Mouse (Mus musculus) kidney, adult 11 months (tissue): ENCODE data around the gene Smim14.
"Not testable (repeated sequence)": the region's sequence is repeated elsewhere in the genome, so short reads cannot be mapped to it uniquely, and the experiment has no call there.

ENCODE experiments used
- DNase-seq: peaks from one replicate; pipeline ENCODE4 v3.0.0; 2022

The Smim14 gene

DNA sequence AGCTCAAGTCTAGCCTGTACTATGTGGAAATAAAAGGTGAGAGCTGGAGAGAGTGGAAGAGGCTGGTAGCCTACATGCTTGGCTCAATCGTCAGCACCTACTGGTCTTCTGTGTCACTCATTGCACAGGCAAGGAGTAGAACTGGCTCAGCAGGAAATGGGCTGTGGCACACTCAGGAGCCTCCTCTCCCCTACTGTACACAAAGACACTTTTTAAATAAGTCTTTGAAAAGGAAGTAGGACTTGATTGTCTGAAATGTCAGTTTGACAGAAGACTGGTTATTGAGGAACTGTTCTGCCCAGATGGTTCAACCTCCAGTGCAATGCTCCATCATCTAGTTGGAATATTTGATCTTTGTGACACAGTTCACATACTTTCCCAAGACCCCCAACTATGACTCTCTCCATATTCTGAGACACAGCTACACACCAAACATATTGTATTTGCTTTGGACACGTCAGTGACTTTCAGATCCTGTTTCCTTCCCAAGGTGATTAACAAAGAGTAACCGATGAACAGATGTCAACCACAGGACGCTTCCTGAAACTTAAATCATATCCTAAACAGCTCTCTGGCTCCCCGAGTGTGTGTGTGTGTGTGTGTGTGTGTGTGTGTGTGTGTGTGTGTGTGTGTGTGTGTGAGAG lies 22.2 kb downstream of the Smim14 start:
- no peak for DNase-seq

DNA sequence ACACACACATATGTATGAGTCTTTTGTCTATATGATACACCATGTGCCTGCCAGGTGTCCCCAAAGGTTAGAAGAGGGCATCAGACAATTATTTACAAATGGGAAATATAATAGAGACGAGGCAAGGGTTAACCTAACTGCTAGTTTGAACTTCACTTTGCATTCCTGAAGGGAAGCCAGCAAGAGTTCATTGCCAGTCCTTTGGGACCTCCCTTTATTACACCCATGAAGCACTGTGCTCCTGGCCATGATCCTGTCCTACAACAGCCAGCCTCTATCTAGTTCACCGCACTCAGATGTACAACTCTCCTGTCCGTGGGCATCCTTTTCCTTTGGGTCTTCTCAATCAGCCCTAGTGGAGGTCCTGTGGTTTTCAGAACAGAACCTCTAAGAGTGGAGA lies 23.5 kb downstream of the Smim14 start:
- DNase-seq = no peak

DNA sequence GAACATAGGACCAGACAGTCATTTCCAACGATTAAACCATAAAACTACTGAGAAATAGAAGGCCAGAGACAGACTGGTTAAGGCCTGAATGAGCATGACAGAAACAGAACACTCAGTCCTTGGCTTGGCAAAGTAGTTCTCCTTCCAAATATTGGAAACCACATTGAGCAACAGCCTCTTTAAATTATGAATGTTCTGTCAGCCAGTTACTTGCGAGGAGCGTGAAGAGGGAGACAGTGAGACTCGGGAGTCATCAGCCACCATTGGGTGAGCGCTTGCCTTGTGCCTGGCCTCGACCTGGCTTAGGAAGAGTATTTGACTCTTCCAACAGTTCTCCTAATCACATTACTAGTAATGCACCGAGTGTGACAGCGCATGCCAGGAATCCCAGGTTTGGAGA lies 28.6 kb downstream of the Smim14 start:
- DNase-seq = no peak

DNA sequence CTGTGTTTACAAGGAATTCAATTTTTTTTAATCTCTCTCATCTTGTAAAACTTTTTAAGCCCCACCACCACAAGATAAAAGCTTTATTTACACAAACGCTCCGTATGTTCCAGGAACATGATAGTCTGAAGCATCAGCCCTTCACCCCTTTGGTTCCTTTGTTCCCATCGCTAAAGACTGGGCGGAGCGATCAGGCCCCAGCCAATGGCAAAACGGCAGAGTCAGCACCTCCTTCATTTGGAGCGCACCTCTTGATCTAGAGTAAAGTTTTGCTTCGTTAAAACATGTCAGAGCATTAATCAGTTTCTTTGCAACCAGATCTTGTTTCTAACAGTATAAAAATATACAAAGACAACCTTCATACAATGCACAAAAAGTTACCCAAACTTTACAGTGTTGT lies 31.2 kb downstream of the Smim14 start:
- DNase-seq = no peak

DNA sequence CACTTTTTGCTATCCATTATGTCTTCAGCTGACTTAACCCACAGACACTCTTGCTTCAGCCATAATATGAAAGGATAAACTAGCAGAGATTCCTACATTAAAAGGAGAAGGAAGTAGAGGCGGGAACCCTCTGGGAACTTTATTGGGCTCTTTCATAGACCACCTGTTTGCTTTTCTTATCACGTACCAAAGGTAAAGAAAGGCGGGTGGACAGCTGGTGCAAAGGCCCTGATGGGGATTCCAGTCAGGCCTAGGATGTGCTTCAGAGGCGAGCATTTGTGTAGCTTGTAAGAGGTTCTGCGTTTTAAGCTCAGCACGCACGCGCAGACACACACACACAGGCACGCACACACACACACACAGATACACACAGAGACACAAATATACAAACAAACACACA lies 35.6 kb downstream of the Smim14 start:
- no peak for DNase-seq

DNA sequence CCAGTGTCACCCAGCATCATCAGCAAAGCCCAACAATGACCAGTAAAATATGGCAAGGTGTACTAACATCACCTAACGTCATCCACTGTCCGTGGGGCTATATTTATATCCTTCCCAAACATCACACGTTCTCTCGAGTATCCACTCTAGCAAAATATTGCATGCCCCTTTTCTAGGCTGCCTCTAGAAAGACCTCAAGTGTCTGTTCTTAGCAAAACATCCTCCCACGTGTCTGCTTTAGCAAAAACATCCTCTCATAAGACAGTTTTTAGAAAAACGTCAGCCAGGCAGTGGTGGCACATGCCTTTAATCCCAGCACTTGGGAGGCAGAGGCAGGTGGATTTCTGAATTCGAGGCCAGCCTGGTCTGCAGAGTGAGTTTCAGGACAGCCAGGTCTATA lies 36.8 kb downstream of the Smim14 start:
- no peak for DNase-seq

DNA sequence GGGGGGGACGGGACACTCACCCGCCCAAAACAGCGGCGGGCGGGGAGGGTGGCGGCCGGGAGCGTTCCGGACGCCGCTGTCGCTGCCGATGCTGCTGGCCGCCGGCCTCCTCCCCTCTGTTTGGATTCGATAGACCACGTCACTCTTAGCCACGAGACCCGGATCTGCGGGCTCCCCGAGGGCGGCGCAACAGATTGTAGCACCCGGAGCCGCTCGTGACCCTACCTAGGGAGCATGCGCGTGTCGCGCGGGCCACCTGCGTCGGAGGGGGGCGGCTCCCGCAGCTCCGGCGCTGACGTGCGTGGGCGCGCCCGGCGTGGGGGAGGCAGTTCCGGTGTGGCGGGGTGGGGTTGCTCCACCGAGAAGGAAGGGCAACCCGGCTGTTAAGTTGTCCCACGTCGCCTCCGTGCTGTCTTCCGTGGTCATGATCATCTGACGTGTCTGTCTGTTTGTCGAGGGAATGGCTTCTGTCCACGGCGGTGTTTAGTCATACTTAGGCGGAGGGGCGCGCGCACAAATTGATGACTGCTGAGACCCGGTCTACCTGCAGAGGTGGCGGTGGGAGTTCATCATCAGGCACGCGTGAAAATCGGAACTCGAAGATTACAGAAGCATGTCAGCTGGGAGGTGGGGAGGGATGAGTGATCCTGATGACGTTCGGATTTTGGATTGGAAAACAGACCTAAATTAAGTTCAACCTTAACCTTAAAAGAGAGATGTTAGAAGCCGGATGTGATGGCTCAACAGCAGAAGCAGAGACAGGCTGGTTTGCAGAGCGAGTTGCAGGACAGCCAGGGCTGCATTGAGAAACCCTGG lies 44.1 kb downstream of the Smim14 start, which contains the start of gene Gm43552:
Gene Gm43552 (minus strand): TSS at position 118 of the 816 bp plus-strand sequence.
- DNase-seq = peak; percentile 96

DNA sequence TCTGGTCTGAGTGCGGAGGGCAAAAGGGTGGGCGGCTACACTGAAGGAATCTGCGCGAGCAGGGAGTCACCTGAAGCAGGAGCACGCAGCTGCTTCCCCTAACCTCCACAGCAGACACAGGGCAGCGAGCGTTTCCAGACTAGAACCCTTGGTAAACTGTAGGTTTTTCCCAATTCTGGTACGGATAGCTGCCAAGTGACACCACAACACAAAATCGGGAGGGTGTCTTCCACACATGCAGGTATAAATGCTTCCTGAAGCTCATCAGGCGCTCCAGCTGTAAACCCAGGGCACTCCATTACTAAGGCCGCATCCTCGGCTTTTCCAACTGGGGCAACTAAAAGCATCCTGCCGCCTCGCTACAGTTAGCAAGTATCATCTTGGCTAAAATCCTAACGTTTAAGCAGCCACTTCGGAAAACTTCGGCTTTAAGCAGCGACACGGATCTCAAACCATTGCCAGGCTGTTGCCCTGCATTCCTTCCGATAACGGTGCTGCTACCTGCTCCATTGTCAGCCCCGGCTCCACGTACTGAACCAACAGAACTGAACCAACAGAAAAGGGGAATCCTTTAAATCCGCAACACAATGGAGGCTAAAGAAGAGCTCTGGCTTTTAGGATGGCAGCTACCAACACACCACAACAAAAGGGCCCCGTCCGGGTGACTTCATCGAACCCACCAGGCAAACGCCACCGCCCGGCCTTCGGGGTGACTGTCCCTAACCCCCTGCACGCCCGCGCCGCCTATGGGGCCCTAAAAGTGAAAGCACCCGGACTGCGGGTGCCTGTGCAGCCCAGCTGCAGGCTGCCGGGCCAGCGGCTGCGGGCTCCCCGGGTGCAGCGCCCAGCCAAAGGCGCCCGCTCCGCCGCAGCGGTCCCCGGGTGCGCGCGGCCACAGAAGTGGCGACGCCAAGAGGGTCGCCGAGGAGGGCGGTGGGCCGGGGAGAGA lies 44.9 kb downstream of the Smim14 start:
- DNase-seq = peak; percentile 57

DNA sequence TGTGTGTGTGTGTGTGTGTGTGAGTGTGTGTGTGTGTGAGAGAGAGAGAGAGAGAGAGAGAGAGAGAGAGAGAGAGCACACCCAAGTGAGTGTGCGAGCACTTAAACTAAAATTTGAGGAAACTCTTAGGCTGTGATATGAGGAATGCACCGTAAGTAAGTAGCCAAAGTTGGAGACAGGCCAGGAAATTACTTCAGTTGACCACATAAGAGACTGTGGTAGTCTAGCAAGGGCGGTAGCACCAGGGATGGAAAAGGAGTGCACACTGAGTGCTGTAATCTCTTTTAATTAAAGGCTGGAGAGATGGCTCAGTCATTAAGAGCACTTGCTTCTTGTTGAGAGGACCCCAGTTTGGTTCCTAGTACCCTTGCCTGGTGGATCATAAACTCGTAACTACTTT lies 47.2 kb downstream of the Smim14 start:
- DNase-seq = peak; percentile 8

DNA sequence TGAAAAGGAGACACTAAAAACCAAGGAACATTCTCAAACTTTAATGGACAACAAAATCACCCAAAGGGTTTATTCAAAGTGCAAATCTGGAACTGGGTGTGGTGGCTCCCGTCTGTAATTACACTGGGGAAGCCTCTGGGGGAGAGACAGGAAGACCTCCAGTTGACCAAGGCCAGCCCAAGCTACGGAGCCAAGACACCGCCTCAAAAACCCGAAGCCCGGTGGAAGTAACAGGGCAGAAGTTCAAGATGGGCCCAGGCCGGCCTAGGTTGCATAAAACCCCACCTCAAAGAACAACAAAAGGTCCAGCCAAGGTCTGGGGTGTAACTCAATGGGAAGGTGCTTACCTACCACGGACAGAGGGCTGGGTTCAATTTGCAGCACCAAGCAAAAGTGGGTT lies 48.3 kb downstream of the Smim14 start:
- no peak for DNase-seq

DNA sequence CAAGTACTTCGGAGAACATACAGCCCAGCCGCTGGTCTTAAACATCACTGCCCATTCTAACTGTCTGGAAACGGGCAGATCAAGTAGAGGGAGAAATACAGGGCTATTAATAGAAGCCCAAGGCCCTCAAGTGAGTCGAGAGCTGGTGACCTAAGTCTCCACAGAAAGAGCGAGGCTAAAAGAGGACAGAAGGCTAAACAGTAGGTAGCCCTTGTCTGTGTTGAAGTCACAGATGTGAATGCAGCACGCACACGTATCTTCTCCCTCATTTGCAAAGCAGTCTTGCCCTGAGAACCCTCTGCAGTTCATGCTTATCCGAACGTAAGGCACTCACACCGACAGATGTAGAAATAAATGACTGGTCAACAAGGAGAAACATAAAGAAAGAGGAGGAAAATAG lies 49.6 kb downstream of the Smim14 start:
- no peak for DNase-seq

DNA sequence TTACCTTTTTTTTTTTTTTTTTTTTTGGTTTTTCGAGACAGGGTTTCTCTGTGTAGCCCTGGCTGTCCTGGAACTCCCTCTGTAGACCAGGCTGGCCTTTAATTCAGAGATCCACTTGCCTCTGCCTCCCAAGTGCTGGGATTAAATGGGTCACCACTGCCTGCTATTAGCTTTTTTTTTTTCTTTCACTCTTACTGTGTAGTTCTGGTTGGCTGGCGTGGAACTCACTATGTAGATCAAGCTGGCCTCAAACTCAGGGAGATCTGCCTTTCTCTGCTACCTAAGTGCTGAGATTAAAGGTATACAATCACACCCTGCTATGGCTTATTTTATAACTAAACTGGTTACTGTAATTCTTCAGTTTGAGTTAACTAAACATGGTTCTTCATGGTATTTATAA lies 50.5 kb downstream of the Smim14 start:
- DNase-seq = no peak

DNA sequence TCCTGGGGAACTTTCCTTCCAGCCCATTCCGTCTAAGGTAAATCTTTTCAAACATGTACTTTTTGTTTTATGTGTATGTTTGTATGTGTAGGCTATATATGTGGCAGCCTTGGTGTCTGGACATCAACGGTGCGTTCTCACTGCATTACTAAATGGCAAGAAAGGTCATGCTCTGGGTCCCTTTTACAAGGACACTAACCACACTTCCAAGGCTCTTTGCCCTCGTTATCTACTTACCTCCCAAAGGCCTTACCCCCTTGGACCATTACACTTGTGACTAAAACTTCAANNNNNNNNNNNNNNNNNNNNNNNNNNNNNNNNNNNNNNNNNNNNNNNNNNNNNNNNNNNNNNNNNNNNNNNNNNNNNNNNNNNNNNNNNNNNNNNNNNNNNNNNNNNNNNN lies 54.0 kb downstream of the Smim14 start:
- no peak for DNase-seq

DNA sequence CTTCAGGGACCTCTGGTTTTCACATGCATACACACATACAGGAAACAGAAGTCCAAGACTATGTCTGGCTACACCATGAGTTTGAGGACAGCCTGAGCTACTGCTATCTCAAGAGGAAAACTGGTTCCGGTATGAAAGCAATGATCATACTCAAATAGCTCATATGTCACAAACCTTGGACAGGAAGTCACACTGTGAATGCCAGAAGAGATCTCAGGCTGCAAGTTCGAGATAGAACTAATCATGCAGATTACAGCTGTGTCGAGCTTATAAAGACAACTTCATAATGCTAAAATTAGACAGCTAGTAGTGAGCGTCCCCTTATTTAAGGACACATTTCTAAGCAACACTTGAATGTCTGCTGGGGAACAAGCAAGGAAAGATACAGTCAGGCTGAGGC lies 56.5 kb downstream of the Smim14 start:
- no peak for DNase-seq

DNA sequence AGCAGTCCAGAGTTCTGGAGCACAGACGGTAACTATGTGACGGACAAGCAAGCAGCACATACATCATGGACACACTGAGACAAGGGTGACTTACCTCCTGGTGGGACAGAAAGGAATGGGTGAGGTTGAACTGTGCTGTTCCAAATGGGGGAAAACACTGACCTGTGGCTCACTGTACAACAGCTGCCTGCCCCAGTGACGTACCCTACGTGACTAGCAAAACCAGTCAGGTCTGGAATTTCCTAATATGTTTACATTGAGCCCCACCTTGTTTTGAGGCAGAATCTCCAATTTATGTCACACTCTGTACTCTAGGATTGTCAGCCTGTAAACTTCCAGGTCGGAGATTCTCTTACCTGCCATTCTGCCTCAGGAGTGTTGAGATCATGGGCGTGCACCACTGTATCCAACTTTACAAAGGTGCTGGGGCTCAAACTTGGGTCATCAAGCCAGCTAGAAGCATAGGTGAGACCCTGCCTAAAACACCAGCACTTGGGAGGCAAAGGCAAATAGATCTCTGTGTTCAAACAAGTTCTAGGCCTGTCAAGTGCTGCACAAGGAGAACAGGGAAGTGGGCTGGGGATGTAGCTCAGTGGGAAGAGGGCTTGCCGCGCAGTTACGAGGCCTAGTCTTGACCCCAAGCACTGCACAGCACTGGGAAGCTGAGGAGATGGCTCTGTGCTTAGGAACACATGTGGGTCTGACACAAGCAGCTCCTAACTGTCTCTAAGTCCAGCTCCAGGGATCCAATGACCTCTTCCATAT lies 57.1 kb downstream of the Smim14 start:
- DNase-seq = no peak

DNA sequence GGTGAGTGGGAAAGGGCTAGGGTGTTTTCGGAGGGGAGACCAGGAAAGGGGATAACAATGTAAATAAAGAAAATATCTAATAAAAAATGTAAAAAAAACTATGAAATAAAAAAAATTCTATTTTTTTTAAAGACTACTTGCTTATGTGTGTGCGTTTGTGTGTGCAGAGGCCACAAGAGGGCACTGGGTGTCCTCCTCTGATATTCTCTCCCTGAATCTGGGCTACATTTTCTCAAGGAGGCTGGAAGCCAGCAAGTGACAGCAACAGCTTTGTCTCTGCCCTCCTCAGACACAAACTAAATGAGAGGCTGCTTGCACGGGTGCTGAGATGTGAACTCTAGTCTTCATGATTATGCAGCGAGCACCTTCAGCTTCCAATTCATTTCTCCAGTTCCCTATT lies 58.8 kb downstream of the Smim14 start:
- DNase-seq = no peak

DNA sequence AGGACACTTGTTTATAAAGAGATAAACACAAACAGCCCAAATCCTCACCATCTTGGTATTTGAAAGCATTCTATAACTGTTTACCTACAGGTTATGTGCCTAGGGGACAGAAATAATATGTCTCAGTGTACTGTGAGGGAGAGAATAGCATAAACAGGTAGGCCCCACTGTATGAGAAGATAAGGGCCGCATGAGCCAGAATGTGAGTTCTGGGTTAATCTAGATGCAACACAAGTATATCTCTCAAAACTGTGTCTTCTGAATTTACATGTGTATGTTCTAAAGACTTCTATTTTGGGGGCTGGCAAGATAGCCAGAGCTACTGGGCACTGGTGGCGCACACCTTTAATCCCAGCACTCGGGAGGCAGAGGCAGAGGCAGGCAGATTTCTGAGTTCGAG lies 60.2 kb downstream of the Smim14 start:
- not testable (repeated sequence) for DNase-seq

DNA sequence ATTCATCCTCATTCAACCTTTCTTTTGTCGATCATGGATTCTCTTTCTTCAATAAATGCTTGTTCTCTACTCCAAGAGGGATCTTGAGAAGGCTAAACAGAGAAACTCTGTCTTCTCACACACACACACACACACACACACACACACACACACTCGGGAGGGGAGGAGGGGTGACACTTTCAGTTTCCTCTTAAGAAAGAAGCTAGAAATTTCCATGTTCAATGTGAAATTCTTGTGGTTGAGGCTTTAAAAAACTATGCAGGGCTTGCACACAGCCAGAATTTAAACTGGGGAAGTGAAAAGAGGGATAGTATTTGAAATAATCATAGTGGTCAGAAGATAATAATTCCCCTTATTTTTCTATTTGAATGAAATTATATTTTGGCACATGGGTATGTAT lies 61.2 kb downstream of the Smim14 start:
- no peak for DNase-seq

DNA sequence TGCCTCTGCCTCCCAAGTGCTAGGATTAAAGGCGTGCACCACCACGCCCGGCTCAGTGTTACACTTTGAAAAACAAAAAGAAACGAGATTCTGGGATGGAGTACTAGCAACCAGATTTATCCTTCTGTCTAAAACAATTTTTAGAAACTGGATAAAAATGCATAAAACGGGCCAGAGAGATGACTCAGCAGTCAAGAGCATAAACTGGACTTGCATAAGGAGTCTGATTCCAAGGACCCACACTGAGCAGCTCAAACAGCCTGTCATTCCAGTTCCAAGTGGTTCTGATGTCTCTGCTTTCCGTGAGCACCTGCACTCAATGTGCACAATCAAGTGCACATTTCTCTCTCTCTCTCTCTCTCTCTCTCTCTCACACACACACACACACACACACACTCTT lies 67.2 kb downstream of the Smim14 start:
- DNase-seq = no peak

DNA sequence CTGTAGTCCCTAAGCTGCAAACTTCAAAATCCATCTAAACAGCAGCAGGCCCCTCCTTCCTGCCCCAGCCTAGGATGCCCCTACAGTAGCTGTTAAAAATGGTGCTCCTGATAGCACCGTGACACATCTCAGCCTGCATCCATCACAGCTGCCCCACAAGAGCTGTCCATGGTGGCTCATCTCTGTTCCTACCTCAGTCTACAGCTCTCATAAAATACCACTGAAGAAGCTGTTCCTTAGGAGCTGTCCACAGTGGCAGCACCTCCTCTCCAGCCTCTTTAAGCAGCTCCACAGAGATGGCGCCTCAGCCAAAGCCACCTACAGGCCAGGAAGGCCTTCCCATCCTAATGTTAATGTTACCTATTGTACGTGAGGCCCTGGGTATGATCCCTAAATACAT lies 70.1 kb downstream of the Smim14 start:
- DNase-seq = no peak

DNA sequence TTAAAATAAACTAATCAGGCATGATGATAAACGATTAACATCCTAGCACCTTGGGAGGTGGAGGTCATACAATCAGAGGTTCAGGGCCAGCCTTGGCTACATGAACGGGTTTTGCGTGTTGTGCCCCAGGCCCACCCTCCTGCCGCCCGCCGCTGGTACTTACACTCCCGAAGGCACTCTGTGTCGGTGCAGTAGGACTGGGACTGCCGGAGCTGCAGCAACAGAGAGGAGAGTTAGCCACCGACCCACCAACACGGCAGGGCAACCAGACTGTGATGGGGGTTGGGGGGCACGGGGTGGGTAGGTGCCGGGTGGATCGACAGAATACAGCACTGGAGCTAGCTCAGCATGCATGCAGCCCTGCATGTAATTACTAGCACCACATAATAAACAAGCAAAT lies 76.6 kb downstream of the Smim14 start:
- DNase-seq = no peak

DNA sequence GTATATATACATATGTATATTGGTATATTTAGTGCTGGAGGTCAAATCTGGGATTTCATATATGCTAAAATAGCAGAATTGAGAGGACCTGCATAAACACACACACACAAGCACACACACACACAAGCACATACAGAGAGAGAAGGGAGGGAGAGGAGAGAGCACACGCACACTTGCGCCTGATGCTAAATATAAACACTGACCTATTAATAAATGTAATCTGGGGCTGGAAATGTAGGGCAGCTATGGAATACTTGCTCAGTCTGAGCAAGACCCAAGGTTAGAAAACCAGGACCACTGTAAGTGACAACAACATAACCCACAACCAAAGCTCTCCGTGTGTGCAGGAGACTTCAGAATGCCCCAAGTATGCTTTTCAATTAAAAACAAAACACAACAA lies 77.5 kb downstream of the Smim14 start:
- no peak for DNase-seq

DNA sequence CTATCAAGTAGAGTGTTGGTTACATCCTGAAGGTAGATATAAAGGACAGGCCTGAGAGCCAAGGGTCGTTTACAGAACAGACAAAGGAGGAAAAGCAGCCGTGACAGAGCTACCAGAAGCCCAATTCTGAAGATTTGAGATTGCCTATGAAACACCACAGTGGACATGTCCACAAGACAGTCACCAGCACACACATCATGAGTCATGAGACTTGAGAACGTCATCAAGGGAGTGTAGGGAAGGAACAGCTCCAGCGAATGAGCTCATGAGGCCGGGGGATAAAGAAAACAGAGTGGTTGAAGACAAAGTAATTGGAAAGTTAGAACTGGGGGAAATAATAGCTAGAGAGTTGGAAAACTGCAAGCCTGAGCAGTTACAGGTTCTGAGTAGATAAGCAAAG lies 79.1 kb downstream of the Smim14 start:
- DNase-seq = no peak
